Mouse (Mus musculus) kidney, embryonic 15.5 days (tissue): ENCODE results near the gene Ccdc6. TPM values are rescaled to one million over a fixed set of nuclear protein-coding genes. Genes with fewer than 3 reads are reported as not detected.
A peak's percentile ranks its signal among the peaks of the same experiment; 100 is the strongest.

Experiments
- ATAC-seq: fragments of 200-750 bp; cut with Nextera tagmentation; replicated peaks from 2 replicates; pipeline ENCODE4 v1.8.0; 2017; ENCODE audit warnings: moderate TSS enrichment; ENCODE audit not compliant: low FRiP score
- H3K27ac ChIP-seq: fragments of 300-500 bp; sonication (generic); 2 replicates; pipeline ENCODE4 v1.5.1; 2015; ENCODE audit warnings: mild to moderate bottlenecking, inconsistent platforms
- H3K27me3 ChIP-seq: fragments of 300-500 bp; sonication (generic); 2 replicates; pipeline ENCODE4 v1.6.1; 2015; ENCODE audit warnings: inconsistent platforms
- H3K36me3 ChIP-seq: fragments of 300-500 bp; sonication (generic); 2 replicates; pipeline ENCODE4 v1.6.1; 2015; ENCODE audit warnings: inconsistent platforms
- H3K4me1 ChIP-seq: fragments of 300-500 bp; sonication (generic); 2 replicates; pipeline ENCODE4 v1.6.1; 2015; ENCODE audit warnings: inconsistent platforms
- H3K4me2 ChIP-seq: fragments of 300-500 bp; sonication (generic); 2 replicates; pipeline ENCODE4 v1.6.1; 2015; ENCODE audit warnings: moderate library complexity, mild to moderate bottlenecking, inconsistent platforms
- H3K4me3 ChIP-seq: fragments of 300-500 bp; sonication (generic); replicated peaks from 2 replicates; pipeline ENCODE4 v1.5.1; 2015; ENCODE audit warnings: mild to moderate bottlenecking, inconsistent platforms
- H3K9ac ChIP-seq: fragments of 300-500 bp; sonication (generic); 2 replicates; pipeline ENCODE4 v1.6.1; 2015; ENCODE audit warnings: mild to moderate bottlenecking, inconsistent platforms
- H3K9me3 ChIP-seq: fragments of 300-500 bp; sonication (generic); replicated peaks from 2 replicates; pipeline ENCODE4 v1.6.1; 2016; ENCODE audit warnings: inconsistent platforms
- WGBS: fragments of 180-500 bp; shearing (Covaris S2); methylation state at CpG from one replicate; pipeline ENCODE4 v1.1.7; 2015; ENCODE audit warnings: mixed read lengths; 5-methylcytosine and 5-hydroxymethylcytosine counted together
- polyA plus RNA-seq: library from polyadenylated mRNA; unstranded; fragments of >200 nt; fragmentation: Nextera tagmentation; extraction: Ambion mirVana; gene quantifications from 2 replicates; pipeline ENCODE4 v1.2.1, GENCODE M21; 2015

The Ccdc6 gene
- polyA plus RNA-seq, 1 experiment from 2014 or later = 22.9 TPM

- H3K9ac ChIP-seq = no peak overlapping the region
- H3K27ac ChIP-seq = no peak overlapping the region
- H3K4me2 ChIP-seq = no peak overlapping the region
- H3K9me3 ChIP-seq = no peaks in the 10 kb centered on the region
- H3K27me3 ChIP-seq = no peaks in the 10 kb centered on the region
- H3K4me3 ChIP-seq = no peak overlapping the region
- WGBS = 88% methylated on average over 7 of the region's 7 CpGs
- ATAC-seq = no peak
- H3K4me1 ChIP-seq = peaks cover 33% of the 10 kb centered on the region
- H3K36me3 ChIP-seq = peaks cover 7% of the 10 kb centered on the region
These were observed 19.5 kb downstream of the Ccdc6 start for GRCm38 (mm10) chr10:70116454-70116853.

- WGBS = 22% methylated on average over 9 of the region's 9 CpGs
- 0 out of 2 replicates have a peak overlapping the region, but pooled peaks have one; percentile 7 for H3K9ac ChIP-seq
These were observed 22.5 kb downstream of the Ccdc6 start for GRCm38 (mm10) chr10:70119451-70119850.

GRCm38 (mm10) chr10:70119851-70120370 lies 23.0 kb downstream of the Ccdc6 start:
- peak overlapping the region; percentile 78 for H3K27ac ChIP-seq

More at GRCm38 (mm10) chr10:70119451-70119850, 22.5 kb downstream of the Ccdc6 start:
- Histone ChIP-seq H3K4me2 (no peak overlapping the region), H3K4me3 (no peak overlapping the region), H3K27me3 (no peaks in the 10 kb centered on the region), H3K4me1 (peaks cover 42% of the 10 kb centered on the region), H3K27ac (peak overlapping the region; percentile 78), H3K9me3 (no peaks in the 10 kb centered on the region; the same call in 1 of the 2 replicates), H3K36me3 (0 out of 2 replicates have a peak, but pooled peaks cover 3% of the 10 kb centered on the region)
- ATAC-seq = no peak

GRCm38 (mm10) chr10:70120671-70121405 lies 23.9 kb downstream of the Ccdc6 start:
- no peak overlapping the region for H3K4me3 ChIP-seq
- H3K9me3 ChIP-seq = no peaks in the 10 kb centered on the region; the same call in 1 of the 2 replicates
- H3K4me1 ChIP-seq = peaks cover 56% of the 10 kb centered on the region
- H3K27ac ChIP-seq = peak overlapping the region; percentile 78
- H3K4me2 ChIP-seq = peak overlapping the region; percentile 26
- H3K27me3 ChIP-seq = no peaks in the 10 kb centered on the region
- ATAC-seq = peak; percentile 61
- H3K9ac ChIP-seq = no peak overlapping the region
- 0 out of 2 replicates have a peak, but pooled peaks cover 3% of the 10 kb centered on the region for H3K36me3 ChIP-seq
- WGBS = 45% methylated on average over 17 of the region's 17 CpGs

More at GRCm38 (mm10) chr10:70119851-70120370, 23.0 kb downstream of the Ccdc6 start:
- H3K4me2 ChIP-seq = peak overlapping the region; percentile 26; the same call in 1 of the 2 replicates
- 44% methylated on average over 9 of the region's 9 CpGs for WGBS
- H3K9me3 ChIP-seq = no peaks in the 10 kb centered on the region; the same call in 1 of the 2 replicates
- H3K27me3 ChIP-seq = no peaks in the 10 kb centered on the region
- 0 out of 2 replicates have a peak overlapping the region, but pooled peaks have one; percentile 7 for H3K9ac ChIP-seq
- no peak for ATAC-seq
- H3K4me1 ChIP-seq = peaks cover 46% of the 10 kb centered on the region
- 0 out of 2 replicates have a peak, but pooled peaks cover 3% of the 10 kb centered on the region for H3K36me3 ChIP-seq
- H3K4me3 ChIP-seq = no peak overlapping the region

- Histone ChIP-seq H3K27ac (peak overlapping the region; percentile 78), H3K4me3 (no peak overlapping the region), H3K9me3 (no peaks in the 10 kb centered on the region; the same call in 1 of the 2 replicates), H3K36me3 (0 out of 2 replicates have a peak, but pooled peaks cover 3% of the 10 kb centered on the region), H3K9ac (no peak overlapping the region), H3K27me3 (no peaks in the 10 kb centered on the region), H3K4me2 (peak overlapping the region; percentile 26), H3K4me1 (peaks cover 61% of the 10 kb centered on the region)
- no peak for ATAC-seq
- WGBS = 66% methylated on average over 8 of the region's 8 CpGs
These were observed 24.4 kb downstream of the Ccdc6 start for GRCm38 (mm10) chr10:70121406-70121695.

- 93% methylated on average over 2 of the region's 2 CpGs for WGBS
- no peak overlapping the region for H3K4me3 ChIP-seq
- H3K4me1 ChIP-seq = peaks cover 70% of the 10 kb centered on the region
- no peak overlapping the region for H3K4me2 ChIP-seq
- no peaks in the 10 kb centered on the region; the same call in 1 of the 2 replicates for H3K9me3 ChIP-seq
- no peak overlapping the region for H3K9ac ChIP-seq
- no peak overlapping the region for H3K27ac ChIP-seq
- H3K36me3 ChIP-seq = 0 out of 2 replicates have a peak, but pooled peaks cover 3% of the 10 kb centered on the region
- no peaks in the 10 kb centered on the region for H3K27me3 ChIP-seq
- no peak for ATAC-seq
These were observed 26.5 kb downstream of the Ccdc6 start for GRCm38 (mm10) chr10:70123454-70123853.

- Histone ChIP-seq H3K36me3 (0 out of 2 replicates have a peak, but pooled peaks cover 3% of the 10 kb centered on the region), H3K9me3 (no peaks in the 10 kb centered on the region; the same call in 1 of the 2 replicates), H3K4me2 (no peak overlapping the region), H3K27me3 (no peaks in the 10 kb centered on the region), H3K4me3 (no peak overlapping the region), H3K27ac (no peak overlapping the region), H3K4me1 (peaks cover 55% of the 10 kb centered on the region), H3K9ac (no peak overlapping the region)
- 0 out of 2 replicates have a peak, but pooled peaks have one; percentile 9 for ATAC-seq
- 60% methylated on average over 7 of the region's 7 CpGs for WGBS
These were observed 28.6 kb downstream of the Ccdc6 start for GRCm38 (mm10) chr10:70125491-70125890.

GRCm38 (mm10) chr10:70127273-70127672 lies 30.4 kb downstream of the Ccdc6 start:
- Histone ChIP-seq H3K27me3 (no peaks in the 10 kb centered on the region), H3K9ac (no peak overlapping the region), H3K4me3 (no peak overlapping the region), H3K36me3 (0 out of 2 replicates have a peak, but pooled peaks cover 3% of the 10 kb centered on the region), H3K9me3 (no peaks in the 10 kb centered on the region; the same call in 1 of the 2 replicates), H3K27ac (no peak overlapping the region), H3K4me2 (no peak overlapping the region), H3K4me1 (peaks cover 58% of the 10 kb centered on the region)
- WGBS = 68% methylated on average over 8 of the region's 8 CpGs
- ATAC-seq = peak; percentile 52; the same call in 1 of the 2 replicates

GRCm38 (mm10) chr10:70128408-70128807 lies 31.5 kb downstream of the Ccdc6 start:
- peaks cover 69% of the 10 kb centered on the region for H3K4me1 ChIP-seq
- 91% methylated on average over 8 of the region's 8 CpGs for WGBS
- H3K9ac ChIP-seq = no peak overlapping the region
- no peak overlapping the region for H3K27ac ChIP-seq
- no peaks in the 10 kb centered on the region for H3K27me3 ChIP-seq
- no peak for ATAC-seq
- 0 out of 2 replicates have a peak, but pooled peaks cover 2% of the 10 kb centered on the region for H3K36me3 ChIP-seq
- H3K4me3 ChIP-seq = no peak overlapping the region
- H3K4me2 ChIP-seq = no peak overlapping the region
- H3K9me3 ChIP-seq = no peaks in the 10 kb centered on the region; the same call in 1 of the 2 replicates

GRCm38 (mm10) chr10:70132087-70132560 lies 35.2 kb downstream of the Ccdc6 start:
- Histone ChIP-seq H3K4me3 (no peak overlapping the region), H3K36me3 (no peaks in the 10 kb centered on the region), H3K4me1 (peaks cover 42% of the 10 kb centered on the region), H3K27me3 (no peaks in the 10 kb centered on the region), H3K9me3 (no peaks in the 10 kb centered on the region), H3K9ac (no peak overlapping the region), H3K27ac (0 out of 2 replicates have a peak overlapping the region, but pooled peaks have one; percentile 18), H3K4me2 (no peak overlapping the region)
- 47% methylated on average over 5 of the region's 5 CpGs for WGBS
- ATAC-seq = no peak

- Histone ChIP-seq H3K4me1 (peaks cover 36% of the 10 kb centered on the region), H3K27ac (no peak overlapping the region), H3K9me3 (no peaks in the 10 kb centered on the region), H3K27me3 (no peaks in the 10 kb centered on the region), H3K4me2 (no peak overlapping the region), H3K4me3 (no peak overlapping the region), H3K36me3 (no peaks in the 10 kb centered on the region), H3K9ac (no peak overlapping the region)
- WGBS = 52% methylated on average over 6 of the region's 6 CpGs
- no peak for ATAC-seq
These were observed 35.8 kb downstream of the Ccdc6 start for GRCm38 (mm10) chr10:70132714-70133113.

GRCm38 (mm10) chr10:70133188-70133587 lies 36.3 kb downstream of the Ccdc6 start:
- H3K4me3 ChIP-seq = no peak overlapping the region
- ATAC-seq = peak; percentile 43
- 40% methylated on average over 6 of the region's 6 CpGs for WGBS
- no peak overlapping the region; the same call in 1 of the 2 replicates for H3K27ac ChIP-seq
- H3K4me2 ChIP-seq = no peak overlapping the region
- no peaks in the 10 kb centered on the region for H3K36me3 ChIP-seq
- no peak overlapping the region for H3K9ac ChIP-seq
- H3K27me3 ChIP-seq = no peaks in the 10 kb centered on the region
- peaks cover 33% of the 10 kb centered on the region for H3K4me1 ChIP-seq
- no peaks in the 10 kb centered on the region for H3K9me3 ChIP-seq
